Mouse (Mus musculus) ES-CJ7 (cell line): ENCODE results near the gene Ap3d1.

Source experiments
- DNase-seq: peaks from one replicate; pipeline ENCODE4 v3.0.0; 2011; ENCODE audit warnings: low read depth, low spot score

The Ap3d1 gene

GRCm38 (mm10) chr10:80704418-80704817 is 37.6 kb downstream of the Ap3d1 start:
- DNase-seq, result no peak

GRCm38 (mm10) chr10:80703643-80704042 is 38.4 kb downstream of the Ap3d1 start:
- DNase-seq, result no peak

- peak; percentile 92 for DNase-seq
Measured at GRCm38 (mm10) chr10:80702536-80703390, 39.3 kb downstream of the Ap3d1 start.

GRCm38 (mm10) chr10:80701721-80702535 is 40.1 kb downstream of the Ap3d1 start, which contains the start of the genes Mob3a and Izumo4:
Gene Mob3a (minus strand): TSS chr10:80701977.
Gene Izumo4 (plus strand): TSS chr10:80702184.
- peak; percentile 99 for DNase-seq

- peak; percentile 38 for DNase-seq
Measured at GRCm38 (mm10) chr10:80700732-80701131, 41.3 kb downstream of the Ap3d1 start.

GRCm38 (mm10) chr10:80700038-80700504 is 42.0 kb downstream of the Ap3d1 start:
- no peak for DNase-seq

DNA sequence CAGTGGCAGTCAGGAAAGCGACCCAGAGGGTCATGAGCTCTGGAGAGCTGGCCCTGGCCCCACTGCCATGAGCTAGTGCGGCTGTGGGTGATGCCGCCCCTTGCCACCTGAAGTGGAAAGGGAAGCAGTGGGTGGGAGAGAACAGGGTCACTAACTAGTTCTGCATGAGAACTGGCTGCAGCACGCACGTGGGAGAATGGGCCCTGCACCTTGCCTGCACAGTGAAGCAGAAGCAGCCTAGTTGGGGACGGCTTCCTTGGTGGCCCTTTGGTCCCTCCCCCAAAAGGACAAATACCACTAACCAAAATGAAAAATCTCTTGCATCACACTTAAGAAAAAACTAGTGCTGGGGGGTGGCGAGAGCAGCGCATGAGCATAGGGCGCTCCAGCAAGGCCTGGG is 43.5 kb downstream of the Ap3d1 start:
- no peak for DNase-seq

DNA sequence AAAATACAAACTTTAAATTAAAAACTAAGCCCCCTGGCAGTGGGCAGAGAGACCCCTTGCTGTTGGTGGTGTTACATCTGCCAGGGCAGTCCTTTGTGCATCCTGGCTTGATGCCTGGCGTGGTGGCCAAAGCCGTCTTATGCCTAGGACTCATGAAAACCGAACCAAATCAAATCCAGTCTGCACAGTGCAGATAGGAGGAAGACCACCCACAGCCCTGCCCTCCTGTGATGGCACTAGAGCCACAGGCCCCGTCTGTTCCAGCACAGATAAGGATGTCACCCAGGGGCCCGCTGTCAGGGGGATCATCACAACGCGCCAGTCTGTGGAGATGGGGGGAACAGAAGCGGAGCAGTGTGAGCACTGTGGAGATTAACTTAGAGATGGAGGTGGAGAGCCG is 44.3 kb downstream of the Ap3d1 start:
- DNase-seq, result no peak

DNA sequence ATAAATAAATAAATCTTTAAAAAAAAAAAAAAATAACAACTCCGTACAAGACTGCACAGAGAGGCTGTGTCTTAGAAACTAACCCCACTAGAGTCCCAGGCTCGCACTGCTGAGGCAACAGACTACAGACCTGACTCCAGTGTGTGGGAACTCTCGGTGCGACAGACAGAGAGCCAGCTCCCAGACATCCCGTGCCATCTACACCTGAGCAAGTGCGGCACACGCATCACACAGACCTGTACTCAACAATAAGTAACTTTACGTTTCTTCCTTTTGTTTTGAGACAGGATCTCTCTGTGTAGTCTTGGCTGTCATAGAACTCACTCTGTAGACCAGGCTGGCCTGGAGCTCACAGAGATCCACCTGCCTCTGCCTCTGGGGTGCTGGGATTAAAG is 44.7 kb downstream of the Ap3d1 start:
- no peak for DNase-seq

- DNase-seq, result no peak
Measured at GRCm38 (mm10) chr10:80696502-80697392, 45.3 kb downstream of the Ap3d1 start.

GRCm38 (mm10) chr10:80695801-80696501 is 46.1 kb downstream of the Ap3d1 start:
- DNase-seq, result no peak

GRCm38 (mm10) chr10:80695186-80695585 is 46.9 kb downstream of the Ap3d1 start:
- DNase-seq, result no peak

- no peak for DNase-seq
Measured at GRCm38 (mm10) chr10:80694159-80694938, 47.7 kb downstream of the Ap3d1 start.

- no peak for DNase-seq
Measured at GRCm38 (mm10) chr10:80693401-80694045, 48.5 kb downstream of the Ap3d1 start.

DNA sequence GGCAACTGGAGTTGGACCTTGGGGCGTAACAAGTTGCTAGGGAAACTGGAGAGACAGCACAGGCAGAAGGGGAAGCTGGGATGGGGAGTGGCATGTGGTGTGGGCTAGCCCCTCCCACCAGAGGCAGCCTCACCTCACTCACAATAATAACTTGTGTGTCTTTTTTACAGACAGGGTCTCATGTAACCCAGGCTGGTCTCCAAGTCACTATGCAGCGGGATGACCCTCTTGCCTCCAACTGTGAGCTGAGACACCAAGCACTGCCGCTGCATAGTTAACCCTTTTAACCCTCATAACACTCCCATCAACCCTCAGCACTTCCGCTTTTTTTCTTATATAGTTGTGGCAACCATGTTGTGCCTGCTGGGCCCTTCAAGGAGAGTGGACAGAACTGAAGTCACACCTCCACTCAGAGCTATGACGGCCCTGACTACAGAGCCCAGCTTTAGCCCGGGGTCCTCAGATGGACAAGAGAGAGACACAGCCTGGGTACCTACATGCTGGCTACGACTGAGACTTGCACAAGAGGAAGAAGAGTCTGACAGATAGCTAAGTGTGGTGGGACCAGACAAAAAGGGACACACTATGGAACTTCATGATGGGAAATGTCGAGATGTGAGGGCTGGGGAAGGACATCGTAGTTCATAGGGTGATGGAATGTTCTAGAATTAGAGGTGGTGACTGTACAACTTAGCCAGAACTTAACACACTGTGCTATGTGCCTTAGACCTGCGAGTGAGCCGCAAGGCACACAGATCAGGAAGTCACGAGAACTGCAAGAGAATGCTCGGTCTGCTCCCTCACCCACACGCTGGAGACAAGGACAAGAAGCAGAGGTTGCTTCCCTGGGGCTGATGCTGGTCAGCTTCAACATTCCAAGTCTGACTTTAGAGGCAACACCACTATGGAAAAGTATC is 49.6 kb downstream of the Ap3d1 start:
- DNase-seq, result no peak

GRCm38 (mm10) chr10:80687850-80688249 is 54.2 kb downstream of the Ap3d1 start:
- peak; percentile 78 for DNase-seq

GRCm38 (mm10) chr10:80686617-80687016 is 55.4 kb downstream of the Ap3d1 start:
- no peak for DNase-seq

DNA sequence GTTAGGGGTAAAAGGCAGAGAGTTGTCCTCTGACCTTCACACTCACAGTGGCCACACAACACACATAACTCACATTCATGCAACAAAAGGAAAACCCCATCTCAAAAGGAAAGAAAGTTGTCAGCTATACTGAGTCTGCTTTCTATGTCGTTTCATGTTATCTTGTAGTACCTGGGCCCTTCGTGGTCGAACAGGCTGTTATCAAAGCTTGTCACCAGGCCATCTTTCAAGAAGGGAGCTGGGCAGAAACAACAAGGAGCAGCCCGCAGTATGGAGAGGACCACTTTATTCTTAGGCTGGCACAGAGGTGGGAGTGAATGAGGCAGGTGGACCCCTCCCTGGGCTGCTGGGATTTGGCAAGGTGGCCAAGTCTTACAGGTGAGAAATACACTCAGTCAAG is 57.1 kb downstream of the Ap3d1 start:
- DNase-seq, result no peak
